Mouse (Mus musculus): ENCODE results near the gene Sirt2. TPM values are rescaled to one million over a fixed set of nuclear protein-coding genes. Genes with fewer than 3 reads are reported as not detected.

The Sirt2 gene
- polyA plus RNA-seq, 1 experiment from 2014 or later = 68.8 TPM

GRCm38 (mm10) chr7:28727649-28728340, 38.7 kb upstream of the Sirt2 start:
- Histone ChIP-seq H3K4me1 (ENCODE audit: control insufficient read depth, insufficient read depth, low read length) (no peaks in the 10 kb centered on the region), H3K9ac (ENCODE audit: low read length) (no peak overlapping the region), H3K4me2 (ENCODE audit: low read depth, severe bottlenecking) (no peak overlapping the region), H3K27ac (replicated peaks; ENCODE audit: low read depth, low read length) (no peak overlapping the region), H3K36me3 (ENCODE audit: control insufficient read depth, insufficient read depth, low read length) (no peaks in the 10 kb centered on the region), H3K4me3 (ENCODE audit: low read depth, low read length) (no peak overlapping the region), H3K9me3 (ENCODE audit: control insufficient read depth, low read length) (no peaks in the 10 kb centered on the region), H3K27me3 (ENCODE audit: control insufficient read depth, insufficient read depth, low read length) (no peaks in the 10 kb centered on the region)
- DNase-seq (ENCODE audit: low spot score) (no peak), ATAC-seq (ENCODE audit: insufficient number of reproducible peaks, low FRiP score, low TSS enrichment, low read depth) (no peak)
- WGBS = 51% methylated on average over 10 of the region's 10 CpGs

- peaks cover 7% of the 10 kb centered on the region for H3K36me3 ChIP-seq (ENCODE audit: control insufficient read depth, insufficient read depth, low read length)
- 2% methylated on average over 58 of the region's 58 CpGs for WGBS
- H3K4me2 ChIP-seq (ENCODE audit: low read depth, severe bottlenecking) = peak overlapping the region; percentile 79
- H3K27me3 ChIP-seq (ENCODE audit: control insufficient read depth, insufficient read depth, low read length) = no peaks in the 10 kb centered on the region
- H3K27ac ChIP-seq (replicated peaks; ENCODE audit: low read depth, low read length) = 0 out of 2 replicates have a peak overlapping the region, but pooled peaks have one; percentile 21
- H3K9ac ChIP-seq (ENCODE audit: low read length) = peak overlapping the region; percentile 52
- DNase-seq (ENCODE audit: low spot score) (peak; percentile 91), ATAC-seq (ENCODE audit: insufficient number of reproducible peaks, low FRiP score, low TSS enrichment, low read depth) (peak; percentile 91)
- peak overlapping the region; percentile 42 for H3K4me3 ChIP-seq (ENCODE audit: low read depth, low read length)
- no peaks in the 10 kb centered on the region for H3K9me3 ChIP-seq (ENCODE audit: control insufficient read depth, low read length)
- 0 out of 2 replicates have a peak, but pooled peaks cover 3% of the 10 kb centered on the region for H3K4me1 ChIP-seq (ENCODE audit: control insufficient read depth, insufficient read depth, low read length)
Measured at GRCm38 (mm10) chr7:28732341-28733142, 34.0 kb upstream of the Sirt2 start.

GRCm38 (mm10) chr7:28733211-28733610, 33.3 kb upstream of the Sirt2 start:
- peak; percentile 36; the same call in 1 of the 2 replicates for ATAC-seq (ENCODE audit: insufficient number of reproducible peaks, low FRiP score, low TSS enrichment, low read depth)

GRCm38 (mm10) chr7:28735701-28736100, 30.8 kb upstream of the Sirt2 start:
- H3K9ac ChIP-seq (ENCODE audit: low read length) = no peak overlapping the region
- H3K36me3 ChIP-seq (ENCODE audit: control insufficient read depth, insufficient read depth, low read length) = peaks cover 15% of the 10 kb centered on the region
- H3K27ac ChIP-seq (replicated peaks; ENCODE audit: low read depth, low read length) = no peak overlapping the region
- DNase-seq (ENCODE audit: low spot score) (no peak), ATAC-seq (ENCODE audit: insufficient number of reproducible peaks, low FRiP score, low TSS enrichment, low read depth) (no peak)
- WGBS = 74% methylated on average over 6 of the region's 6 CpGs
- no peaks in the 10 kb centered on the region for H3K27me3 ChIP-seq (ENCODE audit: control insufficient read depth, insufficient read depth, low read length)
- H3K9me3 ChIP-seq (ENCODE audit: control insufficient read depth, low read length) = no peaks in the 10 kb centered on the region
- H3K4me1 ChIP-seq (ENCODE audit: control insufficient read depth, insufficient read depth, low read length) = 0 out of 2 replicates have a peak, but pooled peaks cover 3% of the 10 kb centered on the region
- no peak overlapping the region for H3K4me3 ChIP-seq (ENCODE audit: low read depth, low read length)
- H3K4me2 ChIP-seq (ENCODE audit: low read depth, severe bottlenecking) = no peak overlapping the region

More at GRCm38 (mm10) chr7:28733211-28733610, 33.3 kb upstream of the Sirt2 start:
- Histone ChIP-seq H3K36me3 (ENCODE audit: control insufficient read depth, insufficient read depth, low read length) (peaks cover 9% of the 10 kb centered on the region), H3K27me3 (ENCODE audit: control insufficient read depth, insufficient read depth, low read length) (no peaks in the 10 kb centered on the region), H3K4me1 (ENCODE audit: control insufficient read depth, insufficient read depth, low read length) (0 out of 2 replicates have a peak, but pooled peaks cover 3% of the 10 kb centered on the region), H3K4me2 (ENCODE audit: low read depth, severe bottlenecking) (peak overlapping the region; percentile 79), H3K9me3 (ENCODE audit: control insufficient read depth, low read length) (no peaks in the 10 kb centered on the region), H3K4me3 (ENCODE audit: low read depth, low read length) (peak overlapping the region; percentile 42; the same call in 1 of the 2 replicates), H3K27ac (replicated peaks; ENCODE audit: low read depth, low read length) (0 out of 2 replicates have a peak overlapping the region, but pooled peaks have one; percentile 21), H3K9ac (ENCODE audit: low read length) (no peak overlapping the region)
- 16% methylated on average over 11 of the region's 11 CpGs for WGBS
- DNase-seq (ENCODE audit: low spot score) = no peak

GRCm38 (mm10) chr7:28739829-28740228, 26.7 kb upstream of the Sirt2 start:
- ATAC-seq (ENCODE audit: insufficient number of reproducible peaks, low FRiP score, low TSS enrichment, low read depth) (no peak), DNase-seq (ENCODE audit: low spot score) (no peak)
- Histone ChIP-seq H3K4me1 (ENCODE audit: control insufficient read depth, insufficient read depth, low read length) (0 out of 2 replicates have a peak, but pooled peaks cover 7% of the 10 kb centered on the region), H3K9me3 (ENCODE audit: control insufficient read depth, low read length) (no peaks in the 10 kb centered on the region), H3K27ac (replicated peaks; ENCODE audit: low read depth, low read length) (no peak overlapping the region), H3K4me2 (ENCODE audit: low read depth, severe bottlenecking) (no peak overlapping the region), H3K27me3 (ENCODE audit: control insufficient read depth, insufficient read depth, low read length) (no peaks in the 10 kb centered on the region), H3K4me3 (ENCODE audit: low read depth, low read length) (no peak overlapping the region), H3K9ac (ENCODE audit: low read length) (no peak overlapping the region), H3K36me3 (ENCODE audit: control insufficient read depth, insufficient read depth, low read length) (peaks cover 15% of the 10 kb centered on the region)
- 93% methylated on average over 21 of the region's 21 CpGs for WGBS

GRCm38 (mm10) chr7:28740949-28741348, 25.6 kb upstream of the Sirt2 start:
- Histone ChIP-seq H3K9me3 (ENCODE audit: control insufficient read depth, low read length) (no peaks in the 10 kb centered on the region), H3K4me2 (ENCODE audit: low read depth, severe bottlenecking) (peak overlapping the region; percentile 91), H3K4me1 (ENCODE audit: control insufficient read depth, insufficient read depth, low read length) (0 out of 2 replicates have a peak, but pooled peaks cover 7% of the 10 kb centered on the region), H3K4me3 (ENCODE audit: low read depth, low read length) (peak overlapping the region; percentile 76), H3K9ac (ENCODE audit: low read length) (peak overlapping the region; percentile 81), H3K27ac (replicated peaks; ENCODE audit: low read depth, low read length) (no peak overlapping the region), H3K27me3 (ENCODE audit: control insufficient read depth, insufficient read depth, low read length) (no peaks in the 10 kb centered on the region), H3K36me3 (ENCODE audit: control insufficient read depth, insufficient read depth, low read length) (peaks cover 15% of the 10 kb centered on the region)
- ATAC-seq (ENCODE audit: insufficient number of reproducible peaks, low FRiP score, low TSS enrichment, low read depth) = no peak
- no peak for DNase-seq (ENCODE audit: low spot score)
- WGBS = 40% methylated on average over 9 of the region's 9 CpGs

- 2% methylated on average over 13 of the region's 13 CpGs for WGBS
Measured at GRCm38 (mm10) chr7:28741368-28741708, 25.2 kb upstream of the Sirt2 start.

GRCm38 (mm10) chr7:28741709-28742438, 24.7 kb upstream of the Sirt2 start, which contains the start of the genes Mrps12 and Sars2:
TSS of gene Mrps12 (minus strand) at chr7:28741820.
TSS of gene Sars2 (plus strand) at chr7:28741992.
- peak; percentile 97 for DNase-seq (ENCODE audit: low spot score)
- H3K4me2 ChIP-seq (ENCODE audit: low read depth, severe bottlenecking) = peak within 1 kb of the TSS; percentile 91
- peak within 1 kb of the TSS; percentile 81 for H3K9ac ChIP-seq (ENCODE audit: low read length)
- H3K4me1 ChIP-seq (ENCODE audit: control insufficient read depth, insufficient read depth, low read length) = 0 out of 2 replicates have a peak, but pooled peaks cover 7% of the 10 kb centered on the region
- ATAC-seq (ENCODE audit: insufficient number of reproducible peaks, low FRiP score, low TSS enrichment, low read depth) = peak; percentile 95
- H3K27ac ChIP-seq (replicated peaks; ENCODE audit: low read depth, low read length) = 0 out of 2 replicates have a peak within 1 kb of the TSS, but pooled peaks have one; percentile 48
- under 1% methylated on average over 39 of the region's 39 CpGs for WGBS
- no peaks in the 10 kb centered on the region for H3K27me3 ChIP-seq (ENCODE audit: control insufficient read depth, insufficient read depth, low read length)
- peak within 1 kb of the TSS; percentile 76 for H3K4me3 ChIP-seq (ENCODE audit: low read depth, low read length)
- H3K9me3 ChIP-seq (ENCODE audit: control insufficient read depth, low read length) = no peaks in the 10 kb centered on the region
- H3K36me3 ChIP-seq (ENCODE audit: control insufficient read depth, insufficient read depth, low read length) = peaks cover 15% of the 10 kb centered on the region

More at GRCm38 (mm10) chr7:28741368-28741708, 25.2 kb upstream of the Sirt2 start:
- ATAC-seq (ENCODE audit: insufficient number of reproducible peaks, low FRiP score, low TSS enrichment, low read depth) = no peak
- H3K9ac ChIP-seq (ENCODE audit: low read length) = peak overlapping the region; percentile 81
- no peaks in the 10 kb centered on the region for H3K27me3 ChIP-seq (ENCODE audit: control insufficient read depth, insufficient read depth, low read length)
- H3K36me3 ChIP-seq (ENCODE audit: control insufficient read depth, insufficient read depth, low read length) = peaks cover 15% of the 10 kb centered on the region
- no peak for DNase-seq (ENCODE audit: low spot score)
- no peaks in the 10 kb centered on the region for H3K9me3 ChIP-seq (ENCODE audit: control insufficient read depth, low read length)
- H3K4me2 ChIP-seq (ENCODE audit: low read depth, severe bottlenecking) = peak overlapping the region; percentile 91
- H3K27ac ChIP-seq (replicated peaks; ENCODE audit: low read depth, low read length) = no peak overlapping the region
- H3K4me3 ChIP-seq (ENCODE audit: low read depth, low read length) = peak overlapping the region; percentile 76
- 0 out of 2 replicates have a peak, but pooled peaks cover 7% of the 10 kb centered on the region for H3K4me1 ChIP-seq (ENCODE audit: control insufficient read depth, insufficient read depth, low read length)

Measured in limb, embryonic 11.5 days (tissue).